Mouse (Mus musculus) stomach, adult 2 months (tissue): Measurements from ENCODE around the gene Ttc36. TPM values are rescaled to one million over a fixed set of nuclear protein-coding genes. Genes with fewer than 3 reads are reported as not detected.

ENCODE experiments used
- polyA plus RNA-seq: library from polyadenylated mRNA; depleted of rRNA; stranded (reverse); fragments of >200 nt; gene quantifications from 2 replicates; pipeline ENCODE4 v1.2.3, GENCODE M21; 2012; rRNA removed

The Ttc36 gene
- 1.9 and 3.3 TPM in 2 replicates for polyA plus RNA-seq

GRCm38 (mm10) chr9:44802808-44803450, at the start of gene Ttc36:
Gene Ttc36, minus strand, starts transcription at chr9:44803072.

GRCm38 (mm10) chr9:44799102-44799957, 3.5 kb downstream of the Ttc36 start, which contains the start of gene Tmem25:
Gene Tmem25, minus strand, starts transcription at chr9:44799307.

GRCm38 (mm10) chr9:44767101-44768028, 35.5 kb downstream of the Ttc36 start, which contains the start of the genes Arcn1 and Ift46:
Gene Arcn1, minus strand, starts transcription at chr9:44767845.
Gene Ift46, plus strand, starts transcription at chr9:44767908.

Other genes starting within 250 kb of the Ttc36 start
- gene Cxcr5, start 241.2 kb downstream of the Ttc36 start, polyA plus RNA-seq: 0.04 and 0.05 TPM in 2 replicates
- 2.8 and 4.1 TPM in 2 replicates for gene Ddx6, start 198.2 kb downstream of the Ttc36 start, polyA plus RNA-seq
- 0.10 TPM in 1 of 2 replicates, not detected in the other for gene Treh, start 129.8 kb downstream of the Ttc36 start, polyA plus RNA-seq
- gene Phldb1, start 67.9 kb downstream of the Ttc36 start, polyA plus RNA-seq: 57.9 and 69.7 TPM in 2 replicates
- 11.5 and 13.1 TPM in 2 replicates for gene Arcn1, start 35.2 kb downstream of the Ttc36 start, polyA plus RNA-seq
- 11.3 and 12.1 TPM in 2 replicates for gene Ift46, start 35.2 kb downstream of the Ttc36 start, polyA plus RNA-seq
- 2.1 and 3.1 TPM in 2 replicates for gene Tmem25, start 3.8 kb downstream of the Ttc36 start, polyA plus RNA-seq
- gene Kmt2a, start 78.2 kb upstream of the Ttc36 start, polyA plus RNA-seq: 2.5 and 5.3 TPM in 2 replicates
- 120 and 164 TPM in 2 replicates for gene Atp5l, start 117.7 kb upstream of the Ttc36 start, polyA plus RNA-seq
- gene Ube4a, start 162.5 kb upstream of the Ttc36 start, polyA plus RNA-seq: 1.8 and 2.3 TPM in 2 replicates
- gene Cd3g, start 177.4 kb upstream of the Ttc36 start, polyA plus RNA-seq: not detected in 2 replicates
- gene Cd3d, start 178.7 kb upstream of the Ttc36 start, polyA plus RNA-seq: not detected in 2 replicates
- 0.09 and 0.13 TPM in 2 replicates for gene Cd3e, start 206.6 kb upstream of the Ttc36 start, polyA plus RNA-seq
- gene Mpzl2, start 236.7 kb upstream of the Ttc36 start, polyA plus RNA-seq: 11.4 and 16.6 TPM in 2 replicates